25 mouse cellular contexts compared by ENCODE assay signal in genomic region chr3:32661556-32661930, GRCm38 (mm10).
"Had no signal": no experiment of that assay in that cellular context is flagged by ENCODE, and none has a peak within 500 bp of the region (broad histone marks: within the 10 kb centered on the region; RNA-seq: fewer than 3 reads in every experiment).

No protein-coding gene starts in this region.

- ATAC-seq: hindbrain, embryonic 16.5 days; inflammation-experienced regulatory T-cells, adult 6 months; intestine, embryonic 15.5 days; intestine, postnatal 0 days had no signal

- H3K9ac ChIP-seq: heart, embryonic 12.5 days; hindbrain, embryonic 12.5 days; hindbrain, embryonic 14.5 days; intestine, embryonic 15.5 days; limb, embryonic 12.5 days had no signal

- H3K27me3 ChIP-seq: heart, embryonic 12.5 days; hindbrain, embryonic 12.5 days; intestine, embryonic 15.5 days; limb, embryonic 12.5 days had no signal

- H3K4me3 ChIP-seq: gastrocnemius, adult 2 months; heart, embryonic 10.5 days; heart, embryonic 12.5 days; hindbrain, embryonic 10.5 days; hindbrain, embryonic 12.5 days; intestine, embryonic 15.5 days; layer of hippocampus, adult 2 months; left cerebral cortex, adult 2 months; limb, embryonic 10.5 days; limb, embryonic 12.5 days had no signal

- H3K9me3 ChIP-seq: heart, embryonic 10.5 days; heart, embryonic 12.5 days; hindbrain, embryonic 10.5 days; hindbrain, embryonic 12.5 days; intestine, embryonic 15.5 days; limb, embryonic 10.5 days; limb, embryonic 12.5 days had no signal

- H3K4me2 ChIP-seq: heart, embryonic 12.5 days; hindbrain, embryonic 12.5 days; hindbrain, embryonic 14.5 days; intestine, embryonic 15.5 days; limb, embryonic 12.5 days had no signal

- DNase-seq: gastrocnemius, adult 2 months; gastrocnemius, postnatal 10 days; gastrocnemius, postnatal 25 days; heart, adult 18-20 months; heart, postnatal 10 days; heart, postnatal 4 days; kidney, adult 18-20 months; kidney, adult 8-10 months; kidney, postnatal 10 days; kidney, postnatal 25 days; kidney, postnatal 4 days; liver had no signal

- H3K4me1 ChIP-seq: hindbrain, embryonic 12.5 days; intestine, embryonic 15.5 days; limb, embryonic 10.5 days; limb, embryonic 12.5 days had no signal

- H3K36me3 ChIP-seq: heart, embryonic 10.5 days; heart, embryonic 12.5 days; hindbrain, embryonic 10.5 days; hindbrain, embryonic 12.5 days; intestine, embryonic 15.5 days; limb, embryonic 10.5 days; limb, embryonic 12.5 days had no signal

- H3K27ac ChIP-seq: heart, embryonic 10.5 days; hindbrain, embryonic 10.5 days; hindbrain, embryonic 12.5 days; hindbrain, embryonic 14.5 days; intestine, embryonic 15.5 days; layer of hippocampus, adult 2 months; left cerebral cortex, adult 2 months; limb, embryonic 10.5 days; limb, embryonic 12.5 days had no signal
